Mouse (Mus musculus) C2C12 (cell line): ENCODE measurements around the gene Naaa.

Experiments
- CEBPB ChIP-seq: IDR thresholded peaks from one replicate; pipeline ENCODE4 v1.6.1; 2011; ENCODE audit warnings: low read depth, mild to moderate bottlenecking, control low read depth, moderate library complexity
- CTCF ChIP-seq: IDR thresholded peaks from one replicate; pipeline ENCODE4 v1.5.1; 2011; ENCODE audit not compliant: control insufficient read depth, insufficient read depth, insufficient read length
- USF1 ChIP-seq: IDR thresholded peaks from one replicate; pipeline ENCODE4 v1.6.1; 2011; ENCODE audit warnings: low read depth, mild to moderate bottlenecking, control low read depth, moderate library complexity

DNA sequence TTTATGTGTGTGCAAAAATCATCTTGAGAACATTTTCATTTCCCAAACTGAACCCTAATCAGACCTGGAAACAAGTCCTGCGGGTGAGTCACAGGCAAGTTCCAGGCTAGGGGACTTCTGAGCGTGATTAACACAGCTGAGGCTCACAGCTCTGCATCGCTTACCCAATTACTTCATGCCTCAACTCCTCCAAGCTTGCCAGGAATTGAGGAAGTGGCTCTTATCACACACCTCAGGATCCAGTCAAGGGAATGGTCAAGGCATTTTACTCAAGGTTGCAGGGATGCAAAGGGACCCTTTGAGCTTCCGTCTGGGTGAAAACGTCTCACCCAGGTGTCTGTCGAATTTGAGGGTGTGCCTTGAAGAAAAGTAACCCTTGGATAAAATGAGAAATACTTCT is 58.1 kb downstream of the Naaa start:
- TF ChIP-seq CTCF (no peak), USF1 (no peak), CEBPB (peak; percentile 64)
